Mouse (Mus musculus) liver, postnatal 0 days (tissue): ENCODE data around the gene Wdr24.

Source experiments
- CTCF ChIP-seq: sonication (generic); IDR thresholded peaks from 2 replicates; pipeline ENCODE4 v1.5.1; 2016; ENCODE audit warnings: antibody characterized with exemption, low read depth
- EP300 ChIP-seq: IDR thresholded peaks from 2 replicates; pipeline ENCODE4 v1.6.1; 2016; ENCODE audit warnings: antibody characterized with exemption, low read depth, mild to moderate bottlenecking

- TF ChIP-seq EP300 (no peak), CTCF (no peak)
Measured at GRCm38 (mm10) chr17:25867836-25868600, 44.6 kb downstream of the Wdr24 start.
